10 mouse cellular contexts compared by ENCODE assay signal in genomic region chr14:118235361-118235972, GRCm38 (mm10). TPM values are rescaled to one million over a fixed set of nuclear protein-coding genes. Genes with fewer than 3 reads are reported as not detected.
DNase-seq lines count a peak whose midpoint lies in the region; ATAC-seq and TF ChIP-seq lines count a peak whose summit lies in the region.
"Had no signal": no experiment of that assay in that cellular context is flagged by ENCODE, and none has a peak within 500 bp of the region (broad histone marks: within the 10 kb centered on the region; RNA-seq: fewer than 3 reads in every experiment).

No protein-coding gene starts in this region.

- H3K4me1 ChIP-seq in ES-E14 (ENCODE audit: control insufficient read depth in 2 of 2, insufficient read depth in 2 of 2, low read length in 2 of 2, poor library complexity in 1 of 2): no peaks in the 10 kb centered on the region
- H3K4me1 ChIP-seq in forebrain, embryonic 10.5 days: peaks cover 72% of the 10 kb centered on the region
- H3K4me1 ChIP-seq in intestine, embryonic 14.5 days (replicated peaks; ENCODE audit: control insufficient read depth, insufficient read depth, low read length): peaks cover 6% of the 10 kb centered on the region
- peaks cover 71% of the 10 kb centered on the region for H3K4me1 ChIP-seq in midbrain, embryonic 10.5 days

- in situ Hi-C loops in ES-E14 (cut with MboI; ENCODE audit: low sequenced_read_pairs in 2 of 2, unreplicated experiment in 2 of 2): no loop called here

- no peaks in the 10 kb centered on the region for H3K36me3 ChIP-seq in ES-E14 (ENCODE audit: control insufficient read depth, insufficient read depth, low read length, poor library complexity, severe bottlenecking)
- peaks cover 21% of the 10 kb centered on the region for H3K36me3 ChIP-seq in forebrain, embryonic 10.5 days (replicated peaks)
- no peaks in the 10 kb centered on the region for H3K36me3 ChIP-seq in intestine, embryonic 14.5 days (ENCODE audit: control insufficient read depth, insufficient read depth, low read length)
- H3K36me3 ChIP-seq in midbrain, embryonic 10.5 days: peaks cover 25% of the 10 kb centered on the region

- H3K4me3 ChIP-seq in ES-E14 (ENCODE audit: insufficient read depth in 1 of 2, low read depth in 1 of 2, low read length in 2 of 2, poor library complexity in 1 of 2, severe bottlenecking in 1 of 2): peak overlapping the region; percentile 64 to 74
- peak overlapping the region; percentile 87 for H3K4me3 ChIP-seq in forebrain, embryonic 10.5 days
- H3K4me3 ChIP-seq in intestine, embryonic 14.5 days (ENCODE audit: low read depth, low read length): peak overlapping the region; percentile 43
- H3K4me3 ChIP-seq in midbrain, embryonic 10.5 days: peak overlapping the region; percentile 92

- WGBS in forebrain, embryonic 10.5 days: under 1% methylated on average over 62 of the region's 62 CpGs
- under 1% methylated on average over 62 of the region's 62 CpGs for WGBS in intestine, embryonic 14.5 days
- under 1% methylated on average over 62 of the region's 62 CpGs for WGBS in midbrain, embryonic 10.5 days

- H3K27ac ChIP-seq in ES-E14 (ENCODE audit: insufficient read depth, low read depth, low read length, poor library complexity, severe bottlenecking): no peak overlapping the region
- peak overlapping the region; percentile 97 for H3K27ac ChIP-seq in forebrain, embryonic 10.5 days
- no peak overlapping the region for H3K27ac ChIP-seq in intestine, embryonic 14.5 days (ENCODE audit: low read depth)
- peak overlapping the region; percentile 97 for H3K27ac ChIP-seq in midbrain, embryonic 10.5 days (replicated peaks)

- peak overlapping the region; percentile 42 for H3K9ac ChIP-seq in ES-E14 (ENCODE audit: insufficient read depth, low read depth, low read length, poor library complexity, severe bottlenecking)
- H3K9ac ChIP-seq in intestine, embryonic 14.5 days (ENCODE audit: low read length): no peak overlapping the region

- peak; percentile 37 for DNase-seq in kidney, adult 18-20 months
- DNase-seq in kidney, adult 8-10 months: no peak
- no peak for DNase-seq in ES-E14 (ENCODE audit: low read depth, low spot score)
- DNase-seq in forebrain, embryonic 10.5 days (ENCODE audit: extremely low spot score, low spot score): peak; percentile 64
- DNase-seq in intestine, embryonic 14.5 days (ENCODE audit: low spot score): peak; percentile 81
- peak; percentile 75 for DNase-seq in midbrain, embryonic 10.5 days (ENCODE audit: low spot score)
- no peak for DNase-seq in natural killer cell, adult 2 months (ENCODE audit: low spot score in 2 of 2)
- no peak for DNase-seq in right cerebral cortex, postnatal 25 days

- H3K27me3 ChIP-seq in forebrain, embryonic 10.5 days (ENCODE audit: poor library complexity, severe bottlenecking): peaks cover 94% of the 10 kb centered on the region
- peaks cover 98% of the 10 kb centered on the region for H3K27me3 ChIP-seq in intestine, embryonic 14.5 days (replicated peaks; ENCODE audit: control insufficient read depth, insufficient read depth, low read length)
- H3K27me3 ChIP-seq in midbrain, embryonic 10.5 days (ENCODE audit: low read depth, poor library complexity, severe bottlenecking): peaks cover 84% of the 10 kb centered on the region

- peak overlapping the region; percentile 84 for H3K4me2 ChIP-seq in intestine, embryonic 14.5 days (ENCODE audit: low read length)

- no peaks in the 10 kb centered on the region for H3K9me3 ChIP-seq in ES-E14 (ENCODE audit: control insufficient read depth, insufficient read depth, low read depth, low read length)
- no peaks in the 10 kb centered on the region; the same call in 1 of the 2 replicates for H3K9me3 ChIP-seq in forebrain, embryonic 10.5 days
- H3K9me3 ChIP-seq in intestine, embryonic 14.5 days (ENCODE audit: control insufficient read depth, low read length): no peaks in the 10 kb centered on the region
- H3K9me3 ChIP-seq in midbrain, embryonic 10.5 days (replicated peaks): no peaks in the 10 kb centered on the region; the same call in 1 of the 2 replicates

- no peak for ATAC-seq in intestine, embryonic 14.5 days (replicated peaks; ENCODE audit: low FRiP score, low TSS enrichment, low read depth)

TF ChIP-seq in ES-E14, 5 proteins besides CTCF, POLR2A, EP300 and RAD21:
- no peak for TF ChIP-seq CHD2 (IDR thresholded peaks at IDR 0.05; ENCODE audit: low read depth, low read length)
- TF ChIP-seq MAFK (IDR thresholded peaks at IDR 0.05; ENCODE audit: insufficient read depth, low read depth, low read length): no peak
- no peak for TF ChIP-seq ZC3H11A (IDR thresholded peaks at IDR 0.05; ENCODE audit: borderline replicate concordance, low read depth, low read length)
- no peak for TF ChIP-seq ZNF384 (IDR thresholded peaks at IDR 0.05; ENCODE audit: low read depth, low read length)
- TF ChIP-seq HCFC1 (IDR thresholded peaks at IDR 0.05; ENCODE audit: borderline replicate concordance, insufficient read depth, low read length): no peak

RNA-seq across cellular contexts. Expression of gene Sox21, which starts 1.4 kb away (rescaled TPM):
- total RNA-seq in ES-E14 (2012; rRNA removed): 0.94 and 1.8 TPM in 2 replicates
- polyA plus RNA-seq in forebrain, embryonic 10.5 days (2016; fragmentation: Nextera tagmentation; extraction: Ambion mirVana): 7.9 and 8.7 TPM in 2 replicates
- polyA plus RNA-seq in intestine, embryonic 14.5 days (2014; fragmentation: Nextera tagmentation; extraction: Ambion mirVana): not detected in 2 replicates
- 11.1 and 12.3 TPM in 2 replicates for polyA plus RNA-seq in midbrain, embryonic 10.5 days (2016; fragmentation: Nextera tagmentation; extraction: Ambion mirVana)
- total RNA-seq: gastrocnemius, postnatal 36 days had no signal

RNA-seq across cellular contexts. Expression of gene Gm9376, which starts 31.3 kb away (rescaled TPM):
- total RNA-seq in ES-E14 (2012; rRNA removed): not detected in 2 replicates
- polyA plus RNA-seq in forebrain, embryonic 10.5 days (2016; fragmentation: Nextera tagmentation; extraction: Ambion mirVana): not detected in 2 replicates
- not detected in 2 replicates for polyA plus RNA-seq in intestine, embryonic 14.5 days (2014; fragmentation: Nextera tagmentation; extraction: Ambion mirVana)
- polyA plus RNA-seq in midbrain, embryonic 10.5 days (2016; fragmentation: Nextera tagmentation; extraction: Ambion mirVana): not detected in 2 replicates
- total RNA-seq: gastrocnemius, postnatal 36 days had no signal
- polyA plus RNA-seq: Patski had no signal

Comparison
In these comparisons a context has a peak if more than half of its experiments do, and no peak if none do; other contexts are left out.
1. DNase-seq: peak in kidney, adult 18-20 months (single experiment), forebrain, embryonic 10.5 days (single experiment), intestine, embryonic 14.5 days (single experiment) and midbrain, embryonic 10.5 days (single experiment); none in kidney, adult 8-10 months (0 of 2), ES-E14 (single experiment), natural killer cell, adult 2 months (0 of 2) and right cerebral cortex, postnatal 25 days (single experiment).
2. H3K27ac ChIP-seq: peak in forebrain, embryonic 10.5 days (single experiment) and midbrain, embryonic 10.5 days (single experiment); none in ES-E14 (single experiment) and intestine, embryonic 14.5 days (single experiment).
3. Peak in every context shown above with its lines, with median percentiles within 50 percentile points of each other: H3K4me3 ChIP-seq.